ENCODE assay signal across 26 mouse cellular contexts in genomic region chr9:87649015-87649978, GRCm38 (mm10).
DNase-seq lines count a peak whose midpoint lies in the region; ATAC-seq lines count a peak whose summit lies in the region.
"Had no signal": no experiment of that assay in that cellular context is flagged by ENCODE, and none has a peak within 500 bp of the region (broad histone marks: within the 10 kb centered on the region; RNA-seq: fewer than 3 reads in every experiment).

No protein-coding gene starts in this region.

- H3K4me1 ChIP-seq in heart, embryonic 13.5 days: peaks cover 32% of the 10 kb centered on the region
- H3K4me1 ChIP-seq in lung, embryonic 15.5 days: peaks cover 4% of the 10 kb centered on the region; the same call in 1 of the 2 replicates
- H3K4me1 ChIP-seq: forebrain, embryonic 10.5 days; hindbrain, embryonic 15.5 days; liver, embryonic 15.5 days; megakaryocyte, embryonic 14.5 days; stomach, embryonic 15.5 days had no signal

- no peaks in the 10 kb centered on the region for H3K9me3 ChIP-seq in heart, embryonic 13.5 days
- H3K9me3 ChIP-seq in lung, embryonic 15.5 days: no peaks in the 10 kb centered on the region
- H3K9me3 ChIP-seq: forebrain, embryonic 10.5 days; hindbrain, embryonic 15.5 days; limb, embryonic 10.5 days; liver, embryonic 15.5 days; megakaryocyte, embryonic 14.5 days; neural tube, embryonic 15.5 days; stomach, embryonic 15.5 days had no signal

- no peaks in the 10 kb centered on the region for H3K36me3 ChIP-seq in heart, embryonic 13.5 days
- no peaks in the 10 kb centered on the region for H3K36me3 ChIP-seq in lung, embryonic 15.5 days
- H3K36me3 ChIP-seq: forebrain, embryonic 10.5 days; hindbrain, embryonic 15.5 days; limb, embryonic 10.5 days; liver, embryonic 15.5 days; neural tube, embryonic 15.5 days; stomach, embryonic 15.5 days had no signal

- DNase-seq in embryo, embryonic 10 days (ENCODE audit: low spot score): peak; percentile 16
- no peak for DNase-seq in embryo, embryonic 9.5 days (ENCODE audit: extremely low spot score)
- DNase-seq in heart, postnatal 25 days (ENCODE audit: low spot score): no peak
- DNase-seq in lung, adult 18-20 months: no peak
- DNase-seq in embryo, embryonic 11 days: peak; percentile 14
- DNase-seq: adrenal gland, adult 8-10 months; cerebellum, adult 18-20 months; cerebellum, postnatal 36 days; gastrocnemius, postnatal 36 days; kidney, adult 8-10 months; kidney, postnatal 14 days; liver; lung, postnatal 14 days; thymus, postnatal 36 days had no signal

- 0 out of 2 replicates have a peak overlapping the region, but pooled peaks have one; percentile 20 for H3K4me2 ChIP-seq in heart, embryonic 13.5 days
- H3K4me2 ChIP-seq in lung, embryonic 15.5 days: no peak overlapping the region
- H3K4me2 ChIP-seq: hindbrain, embryonic 15.5 days; liver, embryonic 15.5 days; neural tube, embryonic 15.5 days; stomach, embryonic 15.5 days had no signal

- no peaks in the 10 kb centered on the region for H3K27me3 ChIP-seq in heart, embryonic 13.5 days (replicated peaks)
- H3K27me3 ChIP-seq in lung, embryonic 15.5 days: no peaks in the 10 kb centered on the region
- H3K27me3 ChIP-seq: hindbrain, embryonic 15.5 days; liver, embryonic 15.5 days; megakaryocyte, embryonic 14.5 days; neural tube, embryonic 15.5 days; stomach, embryonic 15.5 days had no signal

- H3K9ac ChIP-seq in heart, embryonic 13.5 days: peak overlapping the region; percentile 16; the same call in 1 of the 2 replicates
- no peak overlapping the region for H3K9ac ChIP-seq in lung, embryonic 15.5 days
- H3K9ac ChIP-seq: hindbrain, embryonic 15.5 days; liver, embryonic 15.5 days; neural tube, embryonic 15.5 days; stomach, embryonic 15.5 days had no signal

- intact Hi-C loops in heart, postnatal 25 days (cut with DNase I): no loop called here

- peak overlapping the region; percentile 61 for H3K27ac ChIP-seq in heart, embryonic 13.5 days (replicated peaks)
- no peak overlapping the region for H3K27ac ChIP-seq in lung, embryonic 15.5 days
- H3K27ac ChIP-seq: forebrain, embryonic 10.5 days; hindbrain, embryonic 15.5 days; limb, embryonic 10.5 days; liver, embryonic 15.5 days; neural tube, embryonic 15.5 days; stomach, embryonic 15.5 days had no signal

- ATAC-seq in heart, embryonic 13.5 days (ENCODE audit: extremely low read depth, insufficient number of reproducible peaks, low FRiP score, low TSS enrichment): no peak
- ATAC-seq in lung, embryonic 15.5 days (ENCODE audit: borderline replicate concordance, extremely low read depth, low FRiP score, low TSS enrichment): peak; percentile 81
- ATAC-seq in monocyte, adult 5-6 weeks (replicated peaks; ENCODE audit: insufficient number of reproducible peaks, low FRiP score, low TSS enrichment, poor library complexity, severe bottlenecking): no peak
- ATAC-seq: activated CD4-positive, CD25-positive, alpha-beta regulatory T cell, adult 4 months had no signal

- 23% methylated on average over 6 of the region's 6 CpGs for WGBS in heart, embryonic 13.5 days
- 23% methylated on average over 6 of the region's 6 CpGs for WGBS in lung, embryonic 15.5 days

- H3K4me3 ChIP-seq in heart, embryonic 13.5 days: no peak overlapping the region
- no peak overlapping the region for H3K4me3 ChIP-seq in lung, embryonic 15.5 days
- H3K4me3 ChIP-seq: forebrain, embryonic 10.5 days; hindbrain, embryonic 15.5 days; limb, embryonic 10.5 days; liver, embryonic 15.5 days; megakaryocyte, embryonic 14.5 days; myocyte; neural tube, embryonic 15.5 days; stomach, embryonic 15.5 days had no signal

Comparison
In these comparisons a context has a peak if more than half of its experiments do, and no peak if none do; other contexts are left out.
1. DNase-seq: peak in embryo, embryonic 10 days (single experiment) and embryo, embryonic 11 days (single experiment); none in embryo, embryonic 9.5 days (single experiment), heart, postnatal 25 days (single experiment) and lung, adult 18-20 months (0 of 2).